Mouse (Mus musculus) E14TG2a.4 (cell line): Measurements from ENCODE around the gene Mrpl33.
"Not testable (repeated sequence)": the region's sequence is repeated elsewhere in the genome, so short reads cannot be mapped to it uniquely, and the experiment has no call there.

Experiments
- H3K27me3 ChIP-seq: 2 replicates; pipeline ENCODE4 v1.6.1; 2014; ENCODE audit warnings: low read length, control low read depth; ENCODE audit not compliant: insufficient read depth
- H3K36me3 ChIP-seq: 2 replicates; pipeline ENCODE4 v1.6.1; 2014; ENCODE audit warnings: low read length, control low read depth; ENCODE audit not compliant: insufficient read depth
- H3K4me1 ChIP-seq: replicated peaks from 2 replicates; pipeline ENCODE4 v1.6.1; 2014; ENCODE audit warnings: low read depth, low read length, control low read depth
- H3K4me3 ChIP-seq: replicated peaks from 2 replicates; pipeline ENCODE4 v1.5.1; 2014; ENCODE audit warnings: mild to moderate bottlenecking, low read length
- H3K9me3 ChIP-seq: 2 replicates; pipeline ENCODE4 v1.6.1; 2014; ENCODE audit warnings: low read length, control low read depth
- CTCF ChIP-seq: conservative IDR thresholded peaks from 2 replicates; pipeline ENCODE4 v1.5.1; 2014; ENCODE audit warnings: low read length
- NANOG ChIP-seq: IDR thresholded peaks from 2 replicates; pipeline ENCODE4 v1.6.1; 2014; ENCODE audit warnings: borderline replicate concordance, low read length, mixed read lengths
- POU5F1 ChIP-seq: IDR thresholded peaks from 2 replicates; pipeline ENCODE4 v1.6.1; 2014; ENCODE audit warnings: low read length, borderline replicate concordance

Mrpl33 gene

GRCm38 (mm10) chr5:31588016-31588415, 8.7 kb upstream of the Mrpl33 start:
- no peaks in the 10 kb centered on the region for H3K36me3 ChIP-seq
- TF ChIP-seq CTCF (no peak), NANOG (no peak), POU5F1 (no peak)
- H3K27me3 ChIP-seq = no peaks in the 10 kb centered on the region
- no peak overlapping the region for H3K4me3 ChIP-seq
- peaks cover 18% of the 10 kb centered on the region for H3K4me1 ChIP-seq
- peaks cover 12% of the 10 kb centered on the region for H3K9me3 ChIP-seq

GRCm38 (mm10) chr5:31588672-31589071, 8.1 kb upstream of the Mrpl33 start:
- H3K4me3 ChIP-seq, H3K36me3 ChIP-seq, H3K27me3 ChIP-seq: not testable (repeated sequence)
- Histone ChIP-seq H3K9me3 (peaks cover 12% of the 10 kb centered on the region), H3K4me1 (peaks cover 23% of the 10 kb centered on the region)
- peak; percentile 61 for TF ChIP-seq CTCF

- Histone ChIP-seq H3K4me3 (no peak overlapping the region), H3K4me1 (peaks cover 25% of the 10 kb centered on the region), H3K9me3 (peaks cover 3% of the 10 kb centered on the region; the same call in 1 of the 2 replicates), H3K27me3 (no peaks in the 10 kb centered on the region), H3K36me3 (no peaks in the 10 kb centered on the region)
- TF ChIP-seq NANOG = no peak
- no peak for TF ChIP-seq POU5F1
- TF ChIP-seq CTCF = no peak
Observed at GRCm38 (mm10) chr5:31589711-31590319, 6.9 kb upstream of the Mrpl33 start.

GRCm38 (mm10) chr5:31591122-31591521, 5.6 kb upstream of the Mrpl33 start:
- Histone ChIP-seq H3K36me3 (no peaks in the 10 kb centered on the region), H3K4me3 (no peak overlapping the region), H3K27me3 (no peaks in the 10 kb centered on the region), H3K9me3 (peaks cover 3% of the 10 kb centered on the region; the same call in 1 of the 2 replicates), H3K4me1 (peaks cover 34% of the 10 kb centered on the region)
- no peak for TF ChIP-seq POU5F1
- TF ChIP-seq NANOG = no peak
- no peak for TF ChIP-seq CTCF

GRCm38 (mm10) chr5:31595868-31596267, 867 bp upstream of the Mrpl33 start:
- H3K4me3 ChIP-seq = peak overlapping the region; percentile 80
- TF ChIP-seq NANOG = no peak
- TF ChIP-seq CTCF = no peak
- no peak for TF ChIP-seq POU5F1

GRCm38 (mm10) chr5:31597430-31597944, 752 bp downstream of the Mrpl33 start:
- peak overlapping the region; percentile 80 for H3K4me3 ChIP-seq
- no peaks in the 10 kb centered on the region for H3K9me3 ChIP-seq
- H3K4me1 ChIP-seq = peaks cover 77% of the 10 kb centered on the region
- H3K27me3 ChIP-seq = no peaks in the 10 kb centered on the region
- TF ChIP-seq CTCF = no peak
- TF ChIP-seq POU5F1 = no peak
- TF ChIP-seq NANOG = no peak
- no peaks in the 10 kb centered on the region for H3K36me3 ChIP-seq

More at GRCm38 (mm10) chr5:31595868-31596267, 867 bp upstream of the Mrpl33 start:
- no peaks in the 10 kb centered on the region for H3K27me3 ChIP-seq
- H3K4me1 ChIP-seq = peaks cover 63% of the 10 kb centered on the region
- no peaks in the 10 kb centered on the region for H3K36me3 ChIP-seq
- H3K9me3 ChIP-seq = no peaks in the 10 kb centered on the region

- Histone ChIP-seq H3K4me1 (peaks cover 81% of the 10 kb centered on the region), H3K36me3 (no peaks in the 10 kb centered on the region), H3K27me3 (no peaks in the 10 kb centered on the region), H3K9me3 (no peaks in the 10 kb centered on the region), H3K4me3 (no peak overlapping the region)
- TF ChIP-seq CTCF = no peak
- TF ChIP-seq NANOG = no peak
- TF ChIP-seq POU5F1 = no peak
Observed at GRCm38 (mm10) chr5:31598121-31598520, 1.4 kb downstream of the Mrpl33 start.

- Histone ChIP-seq H3K4me1 (peaks cover 78% of the 10 kb centered on the region), H3K9me3 (no peaks in the 10 kb centered on the region), H3K4me3 (no peak overlapping the region), H3K27me3 (no peaks in the 10 kb centered on the region), H3K36me3 (no peaks in the 10 kb centered on the region)
- TF ChIP-seq POU5F1 (no peak), CTCF (peak; percentile 46)
Observed at GRCm38 (mm10) chr5:31598579-31598978, 1.8 kb downstream of the Mrpl33 start.

- peak; percentile 81 for TF ChIP-seq CTCF
- TF ChIP-seq NANOG = no peak
- Histone ChIP-seq H3K4me1 (peaks cover 80% of the 10 kb centered on the region), H3K36me3 (no peaks in the 10 kb centered on the region), H3K9me3 (no peaks in the 10 kb centered on the region), H3K4me3 (no peak overlapping the region), H3K27me3 (no peaks in the 10 kb centered on the region)
Observed at GRCm38 (mm10) chr5:31599161-31599560, 2.4 kb downstream of the Mrpl33 start.
